Mouse (Mus musculus) mature B cell (primary cell): Measurements from ENCODE around the gene Pigr.

ENCODE experiments used
- in situ Hi-C: fragments of 300-500 bp; cut with MboI; formaldehyde crosslinking; loops from 2 replicates; pipeline ENCODE4 v1.14.3; 2019

Pigr gene

DNA sequence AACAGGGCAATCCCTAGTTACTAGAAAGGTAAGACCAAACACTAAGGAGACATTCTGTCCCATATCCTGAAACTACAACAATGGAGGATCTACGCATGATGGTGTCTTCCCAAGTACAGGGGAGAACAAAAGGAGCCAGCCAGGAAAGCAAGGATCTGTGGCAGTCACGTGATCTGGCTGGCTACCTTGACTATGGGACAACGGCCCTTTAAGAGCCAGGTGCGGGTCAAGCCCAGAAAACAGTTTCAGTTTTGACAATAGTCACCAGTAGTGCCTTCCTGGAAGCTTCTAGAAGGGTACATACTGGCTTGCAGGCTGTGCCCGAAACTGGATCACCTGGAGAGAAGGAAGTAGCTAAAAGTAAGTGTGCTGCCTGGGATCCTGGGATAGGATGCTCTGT lies at the start of gene Pigr:
Pigr (plus strand) TSS at position 237 of the 400 bp plus-strand sequence.
- in situ Hi-C loops, result no loop called here

DNA sequence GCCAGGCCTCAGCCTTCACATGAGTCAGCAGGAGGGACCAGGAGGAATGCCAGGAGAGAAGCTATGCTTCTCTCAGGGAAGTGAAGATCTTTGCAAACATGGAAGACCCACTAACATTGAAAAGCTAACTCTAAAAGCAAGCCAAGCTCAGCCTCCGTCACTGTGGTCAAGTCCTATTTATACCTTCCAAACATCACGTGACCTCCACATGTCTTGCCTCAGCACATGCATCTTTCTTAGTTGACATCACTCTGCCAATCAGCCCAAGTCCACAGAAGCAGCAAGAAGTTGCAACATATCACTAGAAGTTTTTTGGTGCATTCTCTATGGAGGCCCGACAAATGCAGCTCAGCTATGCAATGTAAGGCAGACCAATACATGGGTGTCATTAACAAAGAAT lies 46.6 kb upstream of the Pigr start:
- in situ Hi-C loops, result no loop called here

DNA sequence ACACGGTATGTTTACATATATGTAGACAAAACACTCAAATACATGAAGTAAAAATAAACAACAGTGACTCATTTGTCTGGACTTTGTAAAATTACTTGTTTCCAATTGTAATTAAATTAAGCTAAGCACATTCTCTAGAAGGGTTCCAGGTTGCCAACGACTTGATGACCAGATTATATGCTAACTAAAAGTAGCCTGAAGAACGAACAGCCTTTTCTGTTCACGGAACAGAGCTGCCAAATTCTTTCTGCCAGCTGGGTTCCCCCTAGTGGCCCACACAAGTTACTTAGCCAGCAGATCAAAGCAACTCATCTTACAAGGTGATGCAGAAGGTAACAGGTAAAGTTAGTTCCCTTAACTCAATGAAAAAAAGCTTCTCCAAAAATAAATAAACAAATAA lies 42.4 kb upstream of the Pigr start:
- in situ Hi-C loops, result no loop called here

DNA sequence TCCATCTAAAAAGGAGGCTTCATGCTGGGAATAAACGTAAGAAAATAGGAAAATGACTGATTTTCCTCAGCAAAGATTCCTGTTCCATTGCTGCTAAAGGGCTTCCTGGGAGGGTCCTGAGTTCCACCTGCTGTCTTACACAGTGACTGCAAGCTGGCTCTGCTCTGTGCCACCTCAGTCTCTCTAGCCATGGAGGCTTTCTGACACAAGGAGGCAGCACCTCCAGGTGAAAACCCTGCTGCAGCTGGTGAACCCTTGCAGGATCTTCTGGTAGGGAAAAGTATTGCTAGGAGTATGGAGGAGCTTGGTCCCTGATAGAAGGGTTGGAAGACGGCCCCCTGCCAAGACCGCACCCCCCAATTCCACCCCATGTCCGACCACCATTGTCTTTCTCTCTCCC lies 39.5 kb upstream of the Pigr start:
- in situ Hi-C loops, result no loop called here

GRCm38 (mm10) chr1:130789512-130790451 lies 36.7 kb upstream of the Pigr start:
- in situ Hi-C loops, result no loop called here

- in situ Hi-C loops, result no loop called here
These were observed 31.2 kb upstream of the Pigr start for GRCm38 (mm10) chr1:130795331-130795730.

- in situ Hi-C loops, result no loop called here
These were observed 29.4 kb upstream of the Pigr start for GRCm38 (mm10) chr1:130796967-130797684.

GRCm38 (mm10) chr1:130798037-130798436 lies 28.4 kb upstream of the Pigr start:
- in situ Hi-C loops, result no loop called here

DNA sequence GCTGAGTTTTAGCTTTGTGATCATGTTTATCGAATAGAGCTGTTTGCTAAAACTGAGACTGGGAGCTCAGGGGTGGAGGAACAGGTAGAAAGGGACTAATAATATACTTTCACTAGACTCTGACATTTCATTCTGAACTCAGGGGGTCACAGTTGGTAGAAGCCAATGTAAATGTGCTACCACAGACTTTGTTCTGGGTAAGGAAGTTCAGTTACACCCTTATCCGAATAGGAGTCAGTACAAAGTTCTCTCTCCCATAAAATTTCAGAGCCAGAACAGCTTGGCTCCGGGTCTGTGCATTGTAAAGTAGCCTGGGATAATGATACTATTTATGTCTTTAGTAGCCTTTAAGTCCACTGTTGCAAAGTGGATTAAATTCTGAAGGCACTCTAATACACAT lies 27.9 kb upstream of the Pigr start:
- in situ Hi-C loops, result no loop called here

DNA sequence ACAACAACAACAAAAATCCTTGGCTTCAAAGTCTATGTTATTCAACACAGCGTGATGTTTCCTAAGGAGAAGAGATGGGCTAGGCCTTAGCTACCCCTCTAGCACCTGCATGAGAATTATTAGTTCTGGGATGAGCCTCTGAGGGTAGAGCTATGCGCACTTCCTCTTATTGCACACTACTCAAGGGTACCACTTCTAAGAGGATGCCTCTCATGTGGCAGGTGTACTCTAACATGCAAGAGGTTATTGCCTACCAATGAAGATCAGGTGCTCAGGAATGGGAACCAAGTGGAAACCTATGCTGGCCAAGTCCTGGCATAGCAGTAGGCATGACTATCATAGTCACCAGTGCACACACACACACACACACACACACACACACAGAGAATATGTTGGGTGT lies 27.1 kb upstream of the Pigr start:
- in situ Hi-C loops, result no loop called here

- in situ Hi-C loops, result no loop called here
These were observed 25.9 kb upstream of the Pigr start, which contains the start of gene Fcamr for GRCm38 (mm10) chr1:130800602-130801001. Gene Fcamr (plus strand): TSS chr1:130800902.

GRCm38 (mm10) chr1:130801511-130801910 lies 25.0 kb upstream of the Pigr start:
- in situ Hi-C loops, result no loop called here

- in situ Hi-C loops, result no loop called here
These were observed 23.5 kb upstream of the Pigr start for GRCm38 (mm10) chr1:130802976-130803375.

- in situ Hi-C loops, result no loop called here
These were observed 22.2 kb upstream of the Pigr start for GRCm38 (mm10) chr1:130804279-130804678.

DNA sequence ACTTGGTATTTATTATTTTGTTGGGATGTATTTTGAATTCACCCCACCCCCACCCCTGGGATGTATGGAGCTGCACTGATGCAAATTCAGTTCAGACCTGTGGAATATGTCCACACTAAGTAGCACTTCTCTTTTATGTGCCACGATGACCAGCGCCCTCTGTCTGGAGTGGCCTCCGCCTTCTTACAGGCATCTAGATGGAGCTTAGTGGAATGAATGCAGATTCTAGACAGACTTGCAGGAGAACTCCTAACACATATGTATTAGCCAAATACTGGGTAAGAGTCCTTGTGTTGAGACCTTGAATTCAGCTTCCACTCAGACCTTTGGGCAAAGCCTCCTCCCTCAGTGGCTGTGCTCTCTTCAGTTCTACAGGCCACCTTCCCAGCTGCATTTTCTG lies 15.6 kb upstream of the Pigr start:
- in situ Hi-C loops, result no loop called here

DNA sequence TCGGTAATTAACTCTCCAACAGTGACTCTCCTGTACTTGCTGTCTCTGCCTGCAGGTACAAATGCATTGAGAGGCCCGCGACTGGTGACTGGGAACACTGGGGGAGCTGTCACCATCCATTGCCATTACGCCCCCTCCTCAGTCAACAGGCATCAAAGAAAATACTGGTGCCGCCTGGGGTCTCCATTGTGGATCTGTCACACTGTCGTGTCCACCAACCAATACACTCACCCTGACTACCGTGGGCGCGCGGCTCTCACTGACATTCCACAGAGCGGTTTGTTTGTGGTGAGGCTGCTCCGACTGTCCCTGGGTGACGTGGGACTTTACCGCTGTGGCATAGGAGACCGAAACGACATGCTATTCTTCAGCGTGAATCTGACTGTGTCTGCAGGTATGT lies 15.2 kb upstream of the Pigr start:
- in situ Hi-C loops, result no loop called here

DNA sequence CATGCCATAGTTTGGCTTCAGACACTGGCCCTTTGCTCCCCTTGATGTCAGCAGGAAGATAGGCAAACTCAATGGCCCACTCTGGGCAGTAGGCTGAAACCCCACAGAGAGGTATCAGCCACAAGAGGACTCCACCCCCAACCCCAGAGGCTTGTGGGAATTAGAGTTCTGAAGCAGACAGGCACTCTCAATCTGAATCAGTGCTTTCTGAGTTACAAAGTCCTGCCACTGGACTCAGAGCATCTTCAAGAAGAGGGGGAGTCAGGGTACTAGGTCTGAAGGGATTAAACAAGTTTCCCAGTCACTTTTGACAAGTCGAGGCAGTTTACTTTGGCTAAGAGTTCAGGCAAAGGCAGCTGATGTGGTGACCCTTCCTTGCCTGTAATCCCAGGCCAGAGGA lies 6.7 kb upstream of the Pigr start:
- in situ Hi-C loops, result no loop called here

DNA sequence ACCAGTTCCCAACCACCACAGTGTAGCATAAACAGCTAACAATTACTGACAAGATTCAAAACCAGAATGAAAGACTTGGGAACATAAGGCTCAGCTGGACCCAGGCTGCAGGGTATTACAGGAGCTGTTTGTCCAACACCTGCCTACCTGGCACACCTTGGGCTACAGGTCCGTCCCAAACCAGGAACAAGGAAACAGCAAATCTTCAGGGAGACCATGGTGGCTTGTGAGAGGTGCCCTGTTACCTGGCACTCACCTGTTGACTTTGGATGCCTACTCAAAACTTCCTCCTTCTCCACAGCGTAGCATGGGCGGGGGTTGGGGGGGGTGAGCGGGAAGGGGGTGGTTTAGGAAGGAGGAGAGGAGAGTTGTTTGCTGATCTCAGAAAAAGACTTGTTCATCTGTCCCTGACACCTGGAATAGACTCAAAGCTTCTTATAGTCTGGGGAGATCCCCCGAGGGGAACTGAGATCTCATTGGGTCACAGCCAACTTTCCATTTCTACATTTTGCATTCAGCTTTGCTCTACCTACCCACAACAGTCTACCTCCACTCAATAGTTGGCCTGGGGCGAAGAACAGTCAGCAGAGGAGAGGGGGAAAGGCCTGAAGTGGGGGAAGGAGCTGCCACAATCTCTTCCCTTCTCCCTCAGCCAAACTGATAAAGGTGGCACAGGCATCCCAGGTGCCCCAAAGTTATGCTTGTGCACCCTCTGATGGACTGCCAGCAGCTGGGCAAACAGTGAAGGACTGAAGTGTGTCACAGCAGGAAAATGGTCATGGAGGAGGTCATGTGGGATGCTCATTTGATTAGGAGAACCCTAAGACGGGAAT lies 6.0 kb upstream of the Pigr start:
- in situ Hi-C loops, result no loop called here

DNA sequence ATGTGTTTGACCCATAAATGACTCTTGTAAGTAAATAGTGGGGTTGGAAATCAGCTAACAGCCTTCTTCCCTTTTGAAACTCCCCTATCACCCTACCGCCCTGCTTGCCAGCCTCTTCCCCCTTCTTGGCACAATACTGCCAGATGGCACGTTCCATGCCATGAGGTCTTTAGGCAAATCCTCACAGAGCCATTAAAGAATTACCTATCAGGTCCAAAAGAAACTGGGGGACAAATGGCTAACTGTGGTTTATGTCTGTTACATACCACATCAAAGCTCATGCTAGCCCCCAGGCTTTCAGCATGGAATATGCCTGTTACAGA lies 5.4 kb upstream of the Pigr start:
- in situ Hi-C loops, result no loop called here

- in situ Hi-C loops, result no loop called here
These were observed 4.4 kb upstream of the Pigr start for GRCm38 (mm10) chr1:130821911-130822625.

- in situ Hi-C loops, result no loop called here
These were observed 2.2 kb downstream of the Pigr start for GRCm38 (mm10) chr1:130828656-130829055.
